In genomic region chr14:30463312-30463711, GRCm38 (mm10) we compare ENCODE assay signal across 17 mouse cellular contexts. TPM values are rescaled to one million over a fixed set of nuclear protein-coding genes. Genes with fewer than 3 reads are reported as not detected.
"Had no signal": no experiment of that assay in that cellular context is flagged by ENCODE, and none has a peak within 500 bp of the region (broad histone marks: within the 10 kb centered on the region; RNA-seq: fewer than 3 reads in every experiment).

No protein-coding gene starts in this region.

- H3K9me3 ChIP-seq: midbrain, embryonic 10.5 days; midbrain, embryonic 12.5 days; neural tube, embryonic 13.5 days; neural tube, embryonic 15.5 days had no signal

- ATAC-seq: midbrain, embryonic 16.5 days had no signal

- H3K9ac ChIP-seq: lung, embryonic 14.5 days; midbrain, embryonic 12.5 days; neural tube, embryonic 13.5 days; neural tube, embryonic 15.5 days had no signal

- H3K27ac ChIP-seq: midbrain, embryonic 10.5 days; midbrain, embryonic 12.5 days; neural tube, embryonic 13.5 days; neural tube, embryonic 15.5 days had no signal

- H3K36me3 ChIP-seq: midbrain, embryonic 10.5 days; midbrain, embryonic 12.5 days; neural tube, embryonic 13.5 days; neural tube, embryonic 15.5 days had no signal

- H3K4me1 ChIP-seq: midbrain, embryonic 12.5 days; neural tube, embryonic 13.5 days had no signal

- DNase-seq: lung, adult 18-20 months; lung, embryonic 14.5 days; lung, postnatal 10 days; lung, postnatal 4 days; midbrain, embryonic 14.5 days; retina, postnatal 1 day; right cerebral cortex, postnatal 14 days; spleen, adult 18-20 months; thymus, adult 18-20 months; thymus, postnatal 14 days; thymus, postnatal 36 days had no signal

- H3K4me2 ChIP-seq: lung, embryonic 14.5 days; midbrain, embryonic 12.5 days; neural tube, embryonic 13.5 days; neural tube, embryonic 15.5 days had no signal

- H3K4me3 ChIP-seq: midbrain, embryonic 10.5 days; midbrain, embryonic 12.5 days; myocyte; neural tube, embryonic 13.5 days; neural tube, embryonic 15.5 days had no signal

RNA-seq across cellular contexts. Expression of gene Cacna1d, which starts 27.9 kb away (rescaled TPM):
- polyA plus RNA-seq: myocyte had no signal
